Mouse (Mus musculus): ENCODE data around the gene Tmem163.

Tmem163 gene

GRCm38 (mm10) chr1:127679498-127680133 lies at the start of gene Tmem163:
Tmem163 (minus strand) TSS chr1:127679548.
- peak; percentile 61 for DNase-seq (ENCODE audit: extremely low spot score)

GRCm38 (mm10) chr1:127729096-127729495 lies 49.7 kb upstream of the Tmem163 start, which contains the start of gene Acmsd:
Acmsd (plus strand) TSS chr1:127729413.
- no peak for DNase-seq (ENCODE audit: extremely low spot score)

- no peak for DNase-seq (ENCODE audit: extremely low spot score)
Measured at GRCm38 (mm10) chr1:127723596-127723995, 44.2 kb upstream of the Tmem163 start.

- no peak for DNase-seq (ENCODE audit: extremely low spot score)
Measured at GRCm38 (mm10) chr1:127718290-127718689, 38.9 kb upstream of the Tmem163 start.

GRCm38 (mm10) chr1:127716441-127716840 lies 37.1 kb upstream of the Tmem163 start:
- no peak for DNase-seq (ENCODE audit: extremely low spot score)

- no peak for DNase-seq (ENCODE audit: extremely low spot score)
Measured at GRCm38 (mm10) chr1:127706269-127706668, 26.9 kb upstream of the Tmem163 start.

GRCm38 (mm10) chr1:127702187-127702586 lies 22.8 kb upstream of the Tmem163 start:
- no peak for DNase-seq (ENCODE audit: extremely low spot score)

- DNase-seq (ENCODE audit: extremely low spot score) = no peak
Measured at GRCm38 (mm10) chr1:127696533-127696932, 17.2 kb upstream of the Tmem163 start.

GRCm38 (mm10) chr1:127677661-127678580 lies 1.4 kb downstream of the Tmem163 start:
- DNase-seq (ENCODE audit: extremely low spot score) = peak; percentile 34

- DNase-seq (ENCODE audit: extremely low spot score) = peak; percentile 54
Measured at GRCm38 (mm10) chr1:127677131-127677631, 2.2 kb downstream of the Tmem163 start.

- DNase-seq (ENCODE audit: extremely low spot score) = peak; percentile 17
Measured at GRCm38 (mm10) chr1:127676516-127677099, 2.7 kb downstream of the Tmem163 start.

- DNase-seq (ENCODE audit: extremely low spot score) = peak; percentile 15
Measured at GRCm38 (mm10) chr1:127676116-127676515, 3.2 kb downstream of the Tmem163 start.

GRCm38 (mm10) chr1:127675253-127675652 lies 4.1 kb downstream of the Tmem163 start:
- no peak for DNase-seq (ENCODE audit: extremely low spot score)

- DNase-seq (ENCODE audit: extremely low spot score) = no peak
Measured at GRCm38 (mm10) chr1:127673221-127674050, 5.9 kb downstream of the Tmem163 start.

GRCm38 (mm10) chr1:127668161-127668560 lies 11.2 kb downstream of the Tmem163 start:
- no peak for DNase-seq (ENCODE audit: extremely low spot score)

- DNase-seq (ENCODE audit: extremely low spot score) = no peak
Measured at GRCm38 (mm10) chr1:127667110-127667860, 12.1 kb downstream of the Tmem163 start.

GRCm38 (mm10) chr1:127666221-127666620 lies 13.1 kb downstream of the Tmem163 start:
- no peak for DNase-seq (ENCODE audit: extremely low spot score)

GRCm38 (mm10) chr1:127662385-127663068 lies 16.8 kb downstream of the Tmem163 start:
- DNase-seq (ENCODE audit: extremely low spot score) = no peak

- peak; percentile 57 for DNase-seq (ENCODE audit: extremely low spot score)
Measured at GRCm38 (mm10) chr1:127661118-127662012, 18.0 kb downstream of the Tmem163 start.

Data from embryo, embryonic 9.5 days (tissue).